Mouse (Mus musculus): Measurements from ENCODE around the gene Utrn. TPM values are rescaled to one million over a fixed set of nuclear protein-coding genes. Genes with fewer than 3 reads are reported as not detected.
"Not testable (repeated sequence)": the region's sequence is repeated elsewhere in the genome, so short reads cannot be mapped to it uniquely, and the experiment has no call there.

Gene Utrn
- polyA plus RNA-seq, 1 experiment from 2014 or later, result 11.5 TPM

- WGBS (ENCODE audit: missing documents), result 95% methylated on average over 3 of the region's 3 CpGs
- H3K27ac ChIP-seq, result no peak overlapping the region
- H3K79me2 ChIP-seq (ENCODE audit: inconsistent target), result no peaks in the 10 kb centered on the region
- no peak overlapping the region for H3K4me3 ChIP-seq (ENCODE audit: inconsistent target)
- peaks cover 9% of the 10 kb centered on the region for H3K36me3 ChIP-seq (ENCODE audit: inconsistent target)
Observed at GRCm38 (mm10) chr10:12652988-12653387, 216.2 kb downstream of the Utrn start.

- 90% methylated on average over 5 of the region's 5 CpGs for WGBS (ENCODE audit: missing documents)
- no peak overlapping the region for H3K27ac ChIP-seq
- no peak overlapping the region for H3K4me3 ChIP-seq (ENCODE audit: inconsistent target)
- peaks cover 7% of the 10 kb centered on the region; the same call in 1 of the 2 replicates for H3K36me3 ChIP-seq (ENCODE audit: inconsistent target)
- H3K79me2 ChIP-seq (ENCODE audit: inconsistent target), result no peaks in the 10 kb centered on the region
Observed at GRCm38 (mm10) chr10:12646119-12646518, 223.0 kb downstream of the Utrn start.

DNA sequence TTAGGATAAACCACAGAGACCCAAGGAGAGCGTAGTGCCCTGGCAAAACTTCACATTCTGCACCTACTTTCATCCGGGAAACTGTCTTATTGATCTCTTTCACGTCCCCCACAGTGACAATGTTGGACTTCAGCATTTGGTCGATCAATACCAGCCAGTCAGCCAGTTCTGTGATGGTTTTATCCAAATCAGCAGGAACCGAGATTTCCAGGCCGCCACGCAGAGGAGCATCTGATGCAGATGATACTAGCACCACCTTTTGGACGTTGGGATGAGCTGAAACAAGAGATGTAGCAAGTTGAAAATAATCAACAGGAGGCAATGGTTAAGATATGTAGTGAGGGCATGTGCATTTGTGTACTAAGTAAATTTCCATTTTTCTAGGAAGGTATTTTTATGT, 225.8 kb downstream of the Utrn start:
- Histone ChIP-seq H3K79me2 (ENCODE audit: inconsistent target) (no peaks in the 10 kb centered on the region), H3K4me3 (ENCODE audit: inconsistent target) (no peak overlapping the region), H3K36me3 (ENCODE audit: inconsistent target) (peaks cover 7% of the 10 kb centered on the region; the same call in 1 of the 2 replicates), H3K27ac (no peak overlapping the region)
- 90% methylated on average over 8 of the region's 8 CpGs for WGBS (ENCODE audit: missing documents)

- 94% methylated on average over 4 of the region's 4 CpGs for WGBS (ENCODE audit: missing documents)
- no peaks in the 10 kb centered on the region for H3K79me2 ChIP-seq (ENCODE audit: inconsistent target)
- H3K4me3 ChIP-seq (ENCODE audit: inconsistent target), result no peak overlapping the region
- H3K27ac ChIP-seq, result no peak overlapping the region
- peaks cover 7% of the 10 kb centered on the region; the same call in 1 of the 2 replicates for H3K36me3 ChIP-seq (ENCODE audit: inconsistent target)
Observed at GRCm38 (mm10) chr10:12639638-12640037, 229.5 kb downstream of the Utrn start.

GRCm38 (mm10) chr10:12633965-12634364, 235.2 kb downstream of the Utrn start:
- Histone ChIP-seq H3K36me3 (ENCODE audit: inconsistent target) (0 out of 2 replicates have a peak, but pooled peaks cover 4% of the 10 kb centered on the region), H3K79me2 (ENCODE audit: inconsistent target) (no peaks in the 10 kb centered on the region), H3K27ac (no peak overlapping the region), H3K4me3 (ENCODE audit: inconsistent target) (no peak overlapping the region)
- 98% methylated on average over 4 of the region's 4 CpGs for WGBS (ENCODE audit: missing documents)

GRCm38 (mm10) chr10:12630933-12631332, 238.2 kb downstream of the Utrn start:
- WGBS (ENCODE audit: missing documents), result 98% methylated on average over 5 of the region's 5 CpGs
- 0 out of 2 replicates have a peak, but pooled peaks cover 4% of the 10 kb centered on the region for H3K36me3 ChIP-seq (ENCODE audit: inconsistent target)
- no peaks in the 10 kb centered on the region for H3K79me2 ChIP-seq (ENCODE audit: inconsistent target)
- H3K27ac ChIP-seq, result no peak overlapping the region
- H3K4me3 ChIP-seq (ENCODE audit: inconsistent target), result no peak overlapping the region

DNA sequence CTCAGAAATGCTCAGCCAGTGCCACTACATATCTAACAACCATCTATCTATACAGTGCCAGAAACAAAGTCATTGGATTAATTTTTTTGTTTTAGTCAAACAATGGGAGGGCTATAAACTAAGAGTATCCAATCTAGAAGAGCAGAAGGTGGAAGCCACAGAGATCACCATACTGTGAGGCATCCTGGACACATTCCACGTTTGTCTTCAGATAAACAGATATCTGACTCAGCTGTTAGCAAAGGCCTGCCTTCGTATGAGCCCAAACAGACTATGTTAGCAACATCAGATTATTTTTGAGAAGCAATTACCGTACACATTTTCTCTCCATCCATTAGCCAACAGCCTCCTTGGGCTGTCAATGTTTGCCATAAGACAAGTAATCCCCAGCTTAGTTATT, 250.8 kb downstream of the Utrn start:
- H3K79me2 ChIP-seq (ENCODE audit: inconsistent target), result no peaks in the 10 kb centered on the region
- H3K4me3 ChIP-seq (ENCODE audit: inconsistent target), result no peak overlapping the region
- 89% methylated on average over 3 of the region's 3 CpGs for WGBS (ENCODE audit: missing documents)
- no peak overlapping the region for H3K27ac ChIP-seq
- H3K36me3 ChIP-seq (ENCODE audit: inconsistent target), result no peaks in the 10 kb centered on the region

GRCm38 (mm10) chr10:12615723-12616122, 253.4 kb downstream of the Utrn start:
- Histone ChIP-seq H3K36me3 (ENCODE audit: inconsistent target) (no peaks in the 10 kb centered on the region), H3K4me3 (ENCODE audit: inconsistent target) (no peak overlapping the region), H3K27ac (no peak overlapping the region), H3K79me2 (ENCODE audit: inconsistent target) (no peaks in the 10 kb centered on the region)
- 71% methylated on average over 3 of the region's 3 CpGs for WGBS (ENCODE audit: missing documents)

DNA sequence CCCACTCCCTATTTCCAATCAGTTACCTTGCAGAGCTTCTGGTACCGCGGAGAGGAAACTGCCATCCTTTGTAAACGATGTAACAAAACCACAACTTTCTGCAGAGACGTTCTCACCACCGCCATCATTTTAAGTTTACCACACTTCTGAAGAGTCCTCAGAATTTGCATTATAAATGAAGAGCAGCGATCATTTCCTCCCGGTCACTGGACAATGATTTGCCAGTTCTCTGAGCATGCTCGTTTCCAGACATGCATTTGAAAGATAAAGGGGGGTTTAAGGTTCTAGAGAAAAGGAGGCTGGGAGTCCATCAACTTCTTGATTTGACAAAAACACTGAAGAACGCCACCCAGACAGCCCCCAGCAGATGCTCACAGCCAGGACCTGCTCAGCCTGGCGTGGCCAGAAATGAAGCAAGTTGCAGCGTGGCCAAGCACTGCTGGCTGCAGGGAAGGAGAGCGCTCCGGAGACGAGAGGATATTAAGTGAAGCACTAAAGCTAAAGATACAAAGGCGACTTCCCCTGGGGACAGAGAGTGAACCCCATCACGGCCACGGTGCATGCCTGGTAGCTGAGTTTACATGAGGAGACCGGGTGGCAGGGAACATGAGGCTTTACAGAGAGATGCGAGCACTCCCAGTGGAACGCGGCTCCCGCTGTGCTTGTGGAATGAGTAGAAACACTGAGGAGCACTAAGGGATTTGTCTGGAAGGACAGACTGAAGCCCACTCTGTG, 254.5 kb downstream of the Utrn start:
- WGBS (ENCODE audit: missing documents), result 77% methylated on average over 22 of the region's 22 CpGs
- H3K27ac ChIP-seq, result no peak overlapping the region
- no peak overlapping the region for H3K4me3 ChIP-seq (ENCODE audit: inconsistent target)
- no peaks in the 10 kb centered on the region for H3K36me3 ChIP-seq (ENCODE audit: inconsistent target)
- H3K79me2 ChIP-seq (ENCODE audit: inconsistent target), result no peaks in the 10 kb centered on the region

GRCm38 (mm10) chr10:12612235-12612863, 256.8 kb downstream of the Utrn start:
- H3K36me3 ChIP-seq (ENCODE audit: inconsistent target), result no peaks in the 10 kb centered on the region
- no peaks in the 10 kb centered on the region for H3K79me2 ChIP-seq (ENCODE audit: inconsistent target)
- H3K27ac ChIP-seq, result no peak overlapping the region
- H3K4me3 ChIP-seq (ENCODE audit: inconsistent target), result no peak overlapping the region
- 60% methylated on average over 4 of the region's 4 CpGs for WGBS (ENCODE audit: missing documents)

DNA sequence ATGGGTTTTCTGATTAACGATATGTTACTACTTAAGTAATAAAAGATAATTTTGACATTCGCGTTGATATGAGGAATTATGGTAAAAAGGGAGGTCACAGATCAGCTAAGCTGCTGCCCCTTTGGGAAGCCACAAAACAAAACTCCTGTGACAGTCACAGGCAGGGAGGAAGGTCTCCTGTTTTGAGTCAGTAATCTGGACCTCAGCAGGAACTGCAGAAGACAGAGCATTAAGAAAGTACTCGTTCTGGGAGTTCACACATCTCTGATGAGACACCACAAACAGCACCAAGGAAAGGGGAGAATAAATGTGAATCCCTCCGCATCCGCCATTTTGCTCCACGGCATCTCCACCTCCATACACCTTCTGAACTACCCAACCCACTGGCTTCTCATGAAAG, 259.3 kb downstream of the Utrn start:
- WGBS (ENCODE audit: missing documents), result 81% methylated on average over 7 of the region's 7 CpGs
- no peaks in the 10 kb centered on the region for H3K36me3 ChIP-seq (ENCODE audit: inconsistent target)
- no peak overlapping the region for H3K4me3 ChIP-seq (ENCODE audit: inconsistent target)
- no peak overlapping the region for H3K27ac ChIP-seq
- H3K79me2 ChIP-seq (ENCODE audit: inconsistent target), result no peaks in the 10 kb centered on the region

- no peaks in the 10 kb centered on the region for H3K79me2 ChIP-seq (ENCODE audit: inconsistent target)
- no peak overlapping the region for H3K4me3 ChIP-seq (ENCODE audit: inconsistent target)
- H3K27ac ChIP-seq, result no peak overlapping the region
- H3K36me3 ChIP-seq (ENCODE audit: inconsistent target), result no peaks in the 10 kb centered on the region
Observed at GRCm38 (mm10) chr10:12608634-12609033, 260.5 kb downstream of the Utrn start.

DNA sequence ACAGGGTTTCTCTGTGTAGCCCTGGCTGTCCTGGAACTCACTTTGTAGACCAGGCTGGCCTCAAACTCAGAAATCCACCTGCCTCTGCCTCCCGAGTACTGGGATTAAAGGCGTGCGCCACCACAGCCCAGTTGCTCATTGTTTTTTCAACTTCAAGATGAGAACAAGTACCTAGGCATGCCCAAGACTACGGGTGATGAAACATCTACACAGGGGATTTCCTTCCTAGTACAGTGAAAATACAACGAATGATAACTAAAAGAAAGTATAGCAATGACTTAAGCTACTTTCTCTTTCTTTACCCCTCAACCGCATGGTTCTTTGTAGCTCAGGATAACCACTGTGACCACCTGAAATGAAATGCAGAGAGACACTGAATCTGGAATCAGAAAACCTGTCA, 262.0 kb downstream of the Utrn start:
- not testable (repeated sequence) for H3K79me2 ChIP-seq (ENCODE audit: inconsistent target); H3K27ac ChIP-seq; H3K36me3 ChIP-seq (ENCODE audit: inconsistent target); H3K4me3 ChIP-seq (ENCODE audit: inconsistent target)
- WGBS (ENCODE audit: missing documents), result 78% methylated on average over 6 of the region's 6 CpGs

DNA sequence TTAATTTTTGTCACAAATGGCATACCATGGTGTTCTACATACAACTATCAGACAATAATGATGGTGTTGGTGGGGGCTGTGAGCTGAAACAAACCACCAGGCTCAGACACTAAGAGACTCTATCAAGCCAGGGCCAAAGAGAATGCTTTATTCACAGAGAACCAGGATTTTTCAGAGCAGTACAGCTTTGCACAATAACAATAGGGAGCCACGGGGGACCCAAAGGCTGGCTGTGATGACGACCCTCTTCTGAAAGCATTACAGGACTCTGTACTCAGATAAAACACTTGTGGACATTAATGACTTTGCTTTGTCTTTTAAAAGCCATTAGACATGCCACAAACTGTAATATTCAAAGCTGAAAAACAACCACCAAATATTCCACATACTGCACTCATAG, 273.8 kb downstream of the Utrn start:
- Histone ChIP-seq H3K27ac (no peak overlapping the region), H3K36me3 (ENCODE audit: inconsistent target) (no peaks in the 10 kb centered on the region), H3K79me2 (ENCODE audit: inconsistent target) (no peaks in the 10 kb centered on the region), H3K4me3 (ENCODE audit: inconsistent target) (no peak overlapping the region)
- 78% methylated on average over 2 of the region's 2 CpGs for WGBS (ENCODE audit: missing documents)

GRCm38 (mm10) chr10:12594958-12595357, 274.2 kb downstream of the Utrn start:
- WGBS (ENCODE audit: missing documents), result 87% methylated on average over 8 of the region's 8 CpGs

More at GRCm38 (mm10) chr10:12594958-12595357, 274.2 kb downstream of the Utrn start:
- Histone ChIP-seq H3K4me3 (ENCODE audit: inconsistent target) (no peak overlapping the region), H3K36me3 (ENCODE audit: inconsistent target) (no peaks in the 10 kb centered on the region), H3K79me2 (ENCODE audit: inconsistent target) (no peaks in the 10 kb centered on the region), H3K27ac (no peak overlapping the region)
